Mouse (Mus musculus) liver, embryonic 11.5 days (tissue): ENCODE data around the gene Gm6657. TPM values are rescaled to one million over a fixed set of nuclear protein-coding genes. Genes with fewer than 3 reads are reported as not detected.

ENCODE experiments used
- ATAC-seq: fragments of 200-750 bp; cut with Nextera tagmentation; replicated peaks from 2 replicates; pipeline ENCODE4 v1.8.0; 2017; ENCODE audit warnings: moderate number of reproducible peaks, mild to moderate bottlenecking, moderate TSS enrichment, moderate library complexity; ENCODE audit not compliant: low FRiP score
- DNase-seq: peaks from one replicate; pipeline ENCODE4 v3.0.0-alpha.2; 2017; ENCODE audit warnings: low spot score
- H3K27ac ChIP-seq: fragments of 300-500 bp; sonication (generic); 2 replicates; pipeline ENCODE4 v1.5.1; 2014; ENCODE audit warnings: mild to moderate bottlenecking, low read depth, low read length, control low read depth
- H3K27me3 ChIP-seq: fragments of 300-500 bp; sonication (generic); replicated peaks from 2 replicates; pipeline ENCODE4 v1.6.1; 2014; ENCODE audit warnings: low read length, mixed read lengths; ENCODE audit not compliant: control insufficient read depth, insufficient read depth
- H3K36me3 ChIP-seq: fragments of 300-500 bp; sonication (generic); 2 replicates; pipeline ENCODE4 v1.6.1; 2014; ENCODE audit warnings: mild to moderate bottlenecking, low read length, moderate library complexity, mixed read lengths; ENCODE audit not compliant: control insufficient read depth, insufficient read depth
- H3K4me1 ChIP-seq: fragments of 300-500 bp; sonication (generic); replicated peaks from 2 replicates; pipeline ENCODE4 v1.6.1; 2014; ENCODE audit warnings: low read length, mixed read lengths; ENCODE audit not compliant: control insufficient read depth, insufficient read depth
- H3K4me2 ChIP-seq: fragments of 300-500 bp; sonication (generic); 2 replicates; pipeline ENCODE4 v1.6.1; 2014; ENCODE audit warnings: mild to moderate bottlenecking, control low read depth, moderate library complexity
- H3K4me3 ChIP-seq: fragments of 300-500 bp; sonication (generic); 2 replicates; pipeline ENCODE4 v1.5.1; 2014; ENCODE audit warnings: low read depth, low read length, control low read depth
- H3K9ac ChIP-seq: fragments of 300-500 bp; sonication (generic); 2 replicates; pipeline ENCODE4 v1.6.1; 2014; ENCODE audit warnings: low read depth, low read length, control low read depth
- H3K9me3 ChIP-seq: fragments of 300-500 bp; sonication (generic); 2 replicates; pipeline ENCODE4 v1.6.1; 2016; ENCODE audit warnings: low read length, inconsistent platforms, mixed read lengths; ENCODE audit not compliant: control insufficient read depth
- WGBS: fragments of 180-500 bp; shearing (Covaris S2); extraction: QIAGEN DNeasy Blood & Tissue Kit; methylation state at CpG from one replicate; pipeline ENCODE4 v1.1.7; 2014; 5-methylcytosine and 5-hydroxymethylcytosine counted together
- polyA plus RNA-seq: library from polyadenylated mRNA; unstranded; fragments of >200 nt; fragmentation: Nextera tagmentation; extraction: Ambion mirVana; gene quantifications from 2 replicates; pipeline ENCODE4 v1.2.1, GENCODE M21; 2014

The Gm6657 gene
- polyA plus RNA-seq, 1 experiment from 2014 or later: not detected

GRCm38 (mm10) chr12:78206571-78206960, 12.5 kb downstream of the Gm6657 start:
- Histone ChIP-seq H3K9me3 (no peaks in the 10 kb centered on the region), H3K27me3 (no peaks in the 10 kb centered on the region), H3K4me2 (no peak overlapping the region), H3K4me1 (no peaks in the 10 kb centered on the region), H3K36me3 (no peaks in the 10 kb centered on the region), H3K27ac (no peak overlapping the region), H3K4me3 (no peak overlapping the region), H3K9ac (no peak overlapping the region)
- ATAC-seq: no peak
- WGBS: 79% methylated on average over 4 of the region's 4 CpGs
- DNase-seq: no peak

- Histone ChIP-seq H3K27ac (no peak overlapping the region), H3K4me3 (no peak overlapping the region), H3K4me2 (no peak overlapping the region), H3K27me3 (no peaks in the 10 kb centered on the region), H3K9me3 (no peaks in the 10 kb centered on the region), H3K9ac (no peak overlapping the region), H3K4me1 (no peaks in the 10 kb centered on the region), H3K36me3 (no peaks in the 10 kb centered on the region)
- no peak for ATAC-seq
- 90% methylated on average over 2 of the region's 2 CpGs for WGBS
- DNase-seq: no peak
These were observed 15.8 kb downstream of the Gm6657 start for GRCm38 (mm10) chr12:78209856-78210255.

GRCm38 (mm10) chr12:78215490-78215889, 21.4 kb downstream of the Gm6657 start:
- ATAC-seq: no peak
- Histone ChIP-seq H3K9ac (no peak overlapping the region), H3K4me2 (no peak overlapping the region), H3K4me3 (no peak overlapping the region), H3K27ac (no peak overlapping the region), H3K36me3 (no peaks in the 10 kb centered on the region), H3K27me3 (no peaks in the 10 kb centered on the region), H3K4me1 (no peaks in the 10 kb centered on the region), H3K9me3 (no peaks in the 10 kb centered on the region)
- no peak for DNase-seq
- 78% methylated on average over 6 of the region's 6 CpGs for WGBS

GRCm38 (mm10) chr12:78219191-78219825, 25.3 kb downstream of the Gm6657 start:
- Histone ChIP-seq H3K27ac (no peak overlapping the region), H3K9ac (no peak overlapping the region), H3K27me3 (no peaks in the 10 kb centered on the region), H3K36me3 (no peaks in the 10 kb centered on the region), H3K4me2 (no peak overlapping the region), H3K4me1 (no peaks in the 10 kb centered on the region), H3K9me3 (no peaks in the 10 kb centered on the region), H3K4me3 (no peak overlapping the region)
- ATAC-seq: no peak
- 82% methylated on average over 4 of the region's 4 CpGs for WGBS
- DNase-seq: no peak

GRCm38 (mm10) chr12:78225707-78226518, 31.9 kb downstream of the Gm6657 start, which contains the start of gene Gphn:
Gphn (plus strand) TSS chr12:78226379.
- Histone ChIP-seq H3K4me2 (peak within 1 kb of the TSS; percentile 87), H3K9ac (peak within 1 kb of the TSS; percentile 81), H3K4me1 (no peaks in the 10 kb centered on the region; the same call in 1 of the 2 replicates), H3K27me3 (no peaks in the 10 kb centered on the region), H3K27ac (peak within 1 kb of the TSS; percentile 95), H3K4me3 (peak within 1 kb of the TSS; percentile 94), H3K9me3 (no peaks in the 10 kb centered on the region), H3K36me3 (no peaks in the 10 kb centered on the region)
- under 1% methylated on average over 70 of the region's 70 CpGs for WGBS
- DNase-seq: peak; percentile 87
- peak; percentile 94 for ATAC-seq

GRCm38 (mm10) chr12:78226519-78226875, 32.5 kb downstream of the Gm6657 start:
- ATAC-seq: peak; percentile 78
- H3K9ac ChIP-seq: peak overlapping the region; percentile 81
- peak overlapping the region; percentile 95 for H3K27ac ChIP-seq
- DNase-seq: peak; percentile 86
- peak overlapping the region; percentile 94 for H3K4me3 ChIP-seq
- under 1% methylated on average over 41 of the region's 48 CpGs for WGBS
- no peaks in the 10 kb centered on the region for H3K36me3 ChIP-seq
- H3K4me1 ChIP-seq: no peaks in the 10 kb centered on the region; the same call in 1 of the 2 replicates
- no peaks in the 10 kb centered on the region for H3K9me3 ChIP-seq
- peak overlapping the region; percentile 87 for H3K4me2 ChIP-seq
- no peaks in the 10 kb centered on the region for H3K27me3 ChIP-seq

- peak overlapping the region; percentile 87 for H3K4me2 ChIP-seq
- DNase-seq (peak; percentile 65), ATAC-seq (peak; percentile 16)
- no peaks in the 10 kb centered on the region for H3K36me3 ChIP-seq
- H3K27ac ChIP-seq: peak overlapping the region; percentile 95
- H3K9ac ChIP-seq: peak overlapping the region; percentile 81
- H3K4me3 ChIP-seq: peak overlapping the region; percentile 94
- H3K9me3 ChIP-seq: no peaks in the 10 kb centered on the region
- H3K27me3 ChIP-seq: no peaks in the 10 kb centered on the region
- no peaks in the 10 kb centered on the region; the same call in 1 of the 2 replicates for H3K4me1 ChIP-seq
- WGBS: 1% methylated on average over 42 of the region's 57 CpGs
These were observed 33.2 kb downstream of the Gm6657 start for GRCm38 (mm10) chr12:78227021-78227932.

- no peaks in the 10 kb centered on the region; the same call in 1 of the 2 replicates for H3K4me1 ChIP-seq
- H3K9ac ChIP-seq: no peak overlapping the region
- no peaks in the 10 kb centered on the region for H3K36me3 ChIP-seq
- peak overlapping the region; percentile 87 for H3K4me2 ChIP-seq
- H3K4me3 ChIP-seq: no peak overlapping the region; the same call in 1 of the 2 replicates
- ATAC-seq (no peak), DNase-seq (no peak)
- H3K27me3 ChIP-seq: no peaks in the 10 kb centered on the region
- H3K9me3 ChIP-seq: no peaks in the 10 kb centered on the region
- 52% methylated on average over 4 of the region's 4 CpGs for WGBS
- H3K27ac ChIP-seq: no peak overlapping the region
These were observed 34.1 kb downstream of the Gm6657 start for GRCm38 (mm10) chr12:78228139-78228538.
